Mouse (Mus musculus) neural tube, embryonic 15.5 days (tissue): ENCODE measurements at regions not wholly inside any gene's neighbourhood (a gene's known extent, or its start where the extent isn't known, plus 50 kb on each side); places are given as distances from the start of the nearest gene placed in this dataset.

Experiments
- ATAC-seq: fragments of 200-750 bp; cut with Nextera tagmentation; 2 replicates; pipeline ENCODE4 v1.8.0; 2017; ENCODE audit warnings: mild to moderate bottlenecking, moderate TSS enrichment, moderate library complexity; ENCODE audit not compliant: low FRiP score
- H3K27ac ChIP-seq: fragments of 300-500 bp; sonication (generic); replicated peaks from 2 replicates; pipeline ENCODE4 v1.5.1; 2015; ENCODE audit warnings: mild to moderate bottlenecking, inconsistent platforms
- H3K27me3 ChIP-seq: fragments of 300-500 bp; sonication (generic); replicated peaks from 2 replicates; pipeline ENCODE4 v1.6.1; 2015; ENCODE audit warnings: inconsistent platforms
- H3K36me3 ChIP-seq: fragments of 300-500 bp; sonication (generic); 2 replicates; pipeline ENCODE4 v1.6.1; 2015; ENCODE audit warnings: inconsistent platforms
- H3K4me1 ChIP-seq: fragments of 300-500 bp; sonication (generic); 2 replicates; pipeline ENCODE4 v1.6.1; 2015; ENCODE audit warnings: inconsistent platforms
- H3K4me2 ChIP-seq: fragments of 300-500 bp; sonication (generic); 2 replicates; pipeline ENCODE4 v1.6.1; 2015; ENCODE audit warnings: inconsistent platforms, mild to moderate bottlenecking, moderate library complexity
- H3K4me3 ChIP-seq: fragments of 300-500 bp; sonication (generic); replicated peaks from 2 replicates; pipeline ENCODE4 v1.5.1; 2015; ENCODE audit warnings: mild to moderate bottlenecking, inconsistent platforms
- H3K9ac ChIP-seq: fragments of 300-500 bp; sonication (generic); replicated peaks from 2 replicates; pipeline ENCODE4 v1.6.1; 2015; ENCODE audit warnings: mild to moderate bottlenecking, inconsistent platforms
- H3K9me3 ChIP-seq: fragments of 300-500 bp; sonication (generic); replicated peaks from 2 replicates; pipeline ENCODE4 v1.6.1; 2016; ENCODE audit warnings: inconsistent platforms
- WGBS: fragments of 180-500 bp; shearing (Covaris S2); methylation state at CpG from one replicate; pipeline ENCODE4 v1.1.7; 2015; ENCODE audit warnings: mixed read lengths; 5-methylcytosine and 5-hydroxymethylcytosine counted together

DNA sequence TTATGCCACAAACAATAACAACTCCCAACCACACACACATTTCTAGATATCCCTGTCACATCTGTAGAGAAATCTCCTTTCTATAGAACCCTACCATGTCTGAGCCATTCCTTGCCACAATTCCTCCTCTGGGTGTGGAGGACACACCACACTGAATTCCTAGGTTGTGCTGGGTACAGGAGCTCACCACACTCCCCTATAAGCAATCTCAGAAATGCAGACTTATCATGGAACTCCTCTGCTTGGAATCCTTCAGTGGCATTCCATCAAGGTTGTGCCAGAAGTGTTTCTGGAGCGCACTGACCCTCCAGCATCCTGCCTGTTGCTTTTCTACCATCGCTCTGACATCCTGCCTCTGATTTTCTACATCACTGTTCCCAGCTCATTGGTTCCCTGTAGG is 1052.3 kb downstream of the A830018L16Rik start:
- Histone ChIP-seq H3K36me3 (no peaks in the 10 kb centered on the region), H3K9me3 (no peaks in the 10 kb centered on the region; the same call in 1 of the 2 replicates), H3K4me3 (no peak overlapping the region), H3K27ac (no peak overlapping the region), H3K4me1 (no peaks in the 10 kb centered on the region), H3K27me3 (no peaks in the 10 kb centered on the region), H3K4me2 (no peak overlapping the region), H3K9ac (no peak overlapping the region)
- WGBS: 83% methylated on average over 2 of the region's 2 CpGs
- no peak for ATAC-seq

DNA sequence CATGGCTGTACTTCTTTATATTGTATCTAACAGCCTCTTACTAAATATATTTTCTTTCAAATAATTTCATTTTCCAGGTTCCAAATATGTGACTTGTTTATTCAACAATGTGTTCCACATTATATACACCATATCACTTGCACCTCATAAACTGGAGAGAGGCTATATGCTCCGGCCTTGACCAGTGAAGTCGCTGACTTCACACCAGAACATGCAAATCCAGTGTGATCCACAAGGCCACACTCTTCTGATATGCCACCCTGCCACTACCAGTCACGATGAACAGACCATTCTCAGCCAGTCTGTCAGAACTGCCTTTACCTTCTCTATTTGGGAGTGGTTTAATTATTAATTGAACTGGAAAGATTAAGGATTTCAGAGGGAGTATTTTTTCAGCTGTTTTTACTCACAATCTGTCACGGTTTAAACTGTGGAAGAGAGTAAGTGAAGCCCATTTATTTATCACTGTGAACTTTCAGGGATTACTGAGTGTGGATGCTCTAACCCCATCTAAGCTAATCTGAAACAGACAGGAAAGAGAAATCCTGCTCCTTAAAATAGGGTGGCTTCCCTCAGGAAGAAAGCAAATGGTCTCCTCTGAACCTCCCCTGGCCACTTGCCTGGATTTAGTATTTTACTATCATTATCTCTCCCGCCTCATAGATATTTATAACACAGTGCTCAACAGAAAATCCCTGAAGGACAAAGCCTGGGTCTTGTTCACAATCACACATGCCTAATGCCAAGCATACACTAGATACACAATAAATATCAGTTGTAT is 1065.3 kb downstream of the A830018L16Rik start:
- no peaks in the 10 kb centered on the region for H3K27me3 ChIP-seq
- H3K9ac ChIP-seq: no peak overlapping the region
- H3K4me3 ChIP-seq: no peak overlapping the region
- H3K9me3 ChIP-seq: no peaks in the 10 kb centered on the region
- no peaks in the 10 kb centered on the region for H3K4me1 ChIP-seq
- no peak overlapping the region for H3K27ac ChIP-seq
- ATAC-seq: no peak
- no peaks in the 10 kb centered on the region for H3K36me3 ChIP-seq
- H3K4me2 ChIP-seq: no peak overlapping the region
- 72% methylated on average over 5 of the region's 5 CpGs for WGBS

DNA sequence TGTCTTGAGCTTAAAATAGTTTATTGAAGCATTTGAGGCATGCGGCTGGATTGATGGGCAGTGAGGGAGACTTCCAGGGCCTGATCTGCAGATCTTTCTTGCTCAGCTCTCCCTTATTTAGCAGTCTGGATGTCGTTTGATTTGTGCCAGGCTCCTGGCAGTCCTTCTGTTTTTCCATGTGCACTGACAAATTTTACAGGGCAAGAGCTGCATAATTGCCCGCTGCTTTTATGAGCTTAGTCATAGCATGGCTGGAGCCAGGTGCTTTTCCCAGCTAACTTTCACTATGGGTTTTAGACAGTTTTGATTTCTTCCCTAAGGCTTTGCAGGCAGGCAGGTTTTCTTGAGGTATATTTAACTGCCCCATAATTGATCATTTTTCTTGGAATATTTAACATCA is 1086.5 kb downstream of the A830018L16Rik start:
- Histone ChIP-seq H3K36me3 (no peaks in the 10 kb centered on the region), H3K9me3 (no peaks in the 10 kb centered on the region), H3K4me2 (no peak overlapping the region), H3K9ac (no peak overlapping the region), H3K27ac (no peak overlapping the region), H3K27me3 (no peaks in the 10 kb centered on the region), H3K4me1 (no peaks in the 10 kb centered on the region), H3K4me3 (no peak overlapping the region)
- ATAC-seq: no peak
- 65% methylated on average over 3 of the region's 3 CpGs for WGBS

DNA sequence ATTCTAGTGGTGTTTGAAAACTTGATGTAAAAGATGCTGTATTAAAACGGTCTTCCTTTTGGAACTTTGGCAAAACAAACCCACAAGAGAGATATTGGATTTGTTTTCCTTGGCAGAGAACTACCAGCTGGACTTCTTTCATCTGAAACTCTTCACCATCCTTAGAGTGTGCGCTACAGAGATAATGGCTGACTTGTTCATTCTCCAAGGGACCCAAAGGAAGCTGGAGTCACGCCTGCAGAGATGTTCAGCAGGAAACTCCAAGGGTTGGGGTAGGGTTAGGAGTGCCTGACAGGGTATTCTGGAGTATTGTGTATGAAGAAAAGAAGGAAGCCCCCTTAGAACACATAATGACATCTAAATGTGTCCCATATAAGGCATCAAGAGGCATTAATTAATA is 1094.1 kb downstream of the A830018L16Rik start:
- Histone ChIP-seq H3K36me3 (no peaks in the 10 kb centered on the region), H3K4me1 (peaks cover 11% of the 10 kb centered on the region), H3K27ac (no peak overlapping the region), H3K9ac (no peak overlapping the region), H3K27me3 (no peaks in the 10 kb centered on the region), H3K4me3 (no peak overlapping the region), H3K4me2 (no peak overlapping the region), H3K9me3 (no peaks in the 10 kb centered on the region)
- 0 out of 2 replicates have a peak, but pooled peaks have one; percentile 4 for ATAC-seq
- 62% methylated on average over 3 of the region's 3 CpGs for WGBS

DNA sequence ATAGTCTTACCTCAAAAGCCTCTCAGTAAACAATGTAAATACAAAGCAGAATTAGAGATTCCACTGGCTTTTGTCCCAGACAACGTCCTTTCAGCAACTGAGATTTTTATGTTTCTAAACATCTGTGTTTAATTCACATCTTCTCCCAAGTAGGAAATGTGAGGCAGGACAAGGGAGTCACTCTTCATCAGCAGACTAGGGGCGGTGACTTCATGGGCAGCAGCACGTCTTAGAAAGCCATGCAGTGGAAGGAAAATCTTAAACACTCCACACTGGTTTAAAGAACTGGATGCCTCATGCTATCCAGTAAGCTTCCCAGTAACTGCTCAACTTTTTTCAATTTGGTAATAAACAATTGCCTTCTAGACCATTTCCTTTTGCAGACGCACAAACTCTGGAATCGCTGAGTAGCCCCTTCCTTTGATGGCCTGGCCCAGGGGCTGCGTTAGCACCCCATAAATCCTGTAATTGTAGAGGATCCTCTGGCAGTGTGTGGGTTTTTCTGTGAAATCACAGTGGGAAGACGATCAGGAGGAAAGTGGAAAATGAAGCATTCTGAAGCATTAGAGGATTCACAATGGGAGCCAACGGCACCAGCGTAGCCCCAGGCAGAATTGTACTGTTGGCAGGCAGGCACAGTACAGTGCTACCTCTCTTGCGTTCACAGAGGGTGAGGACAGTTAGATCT is 1096.4 kb downstream of the A830018L16Rik start:
- Histone ChIP-seq H3K9ac (no peak overlapping the region), H3K27me3 (no peaks in the 10 kb centered on the region), H3K36me3 (no peaks in the 10 kb centered on the region), H3K9me3 (no peaks in the 10 kb centered on the region), H3K4me2 (peak overlapping the region; percentile 15; the same call in 1 of the 2 replicates), H3K4me3 (no peak overlapping the region), H3K4me1 (peaks cover 11% of the 10 kb centered on the region), H3K27ac (0 out of 2 replicates have a peak overlapping the region, but pooled peaks have one; percentile 18)
- 30% methylated on average over 10 of the region's 10 CpGs for WGBS
- ATAC-seq: peak; percentile 81

DNA sequence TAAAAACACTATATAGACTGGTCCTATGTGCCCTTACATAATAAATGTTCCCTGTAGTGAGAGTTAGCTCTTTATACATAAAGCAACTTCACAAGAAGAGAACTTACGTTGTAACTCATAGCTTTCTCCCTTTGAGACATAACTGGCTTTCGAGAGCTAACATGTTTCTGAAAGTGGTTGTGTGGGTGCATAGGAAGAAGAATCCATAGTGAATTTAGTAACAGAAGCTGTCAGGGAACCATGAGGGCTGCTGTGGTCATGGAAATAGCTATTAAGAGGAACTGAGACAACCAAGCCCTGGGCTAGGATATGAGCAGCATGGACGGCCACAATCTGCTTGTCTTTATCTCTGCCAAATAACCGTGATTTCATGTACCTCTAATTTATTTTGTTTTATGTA is 1105.7 kb downstream of the A830018L16Rik start:
- H3K9me3 ChIP-seq: no peaks in the 10 kb centered on the region
- no peak overlapping the region for H3K9ac ChIP-seq
- H3K27ac ChIP-seq: no peak overlapping the region
- no peak overlapping the region for H3K4me2 ChIP-seq
- no peaks in the 10 kb centered on the region for H3K4me1 ChIP-seq
- 82% methylated on average over 4 of the region's 4 CpGs for WGBS
- no peak overlapping the region for H3K4me3 ChIP-seq
- no peaks in the 10 kb centered on the region for H3K36me3 ChIP-seq
- no peak for ATAC-seq
- H3K27me3 ChIP-seq: no peaks in the 10 kb centered on the region

DNA sequence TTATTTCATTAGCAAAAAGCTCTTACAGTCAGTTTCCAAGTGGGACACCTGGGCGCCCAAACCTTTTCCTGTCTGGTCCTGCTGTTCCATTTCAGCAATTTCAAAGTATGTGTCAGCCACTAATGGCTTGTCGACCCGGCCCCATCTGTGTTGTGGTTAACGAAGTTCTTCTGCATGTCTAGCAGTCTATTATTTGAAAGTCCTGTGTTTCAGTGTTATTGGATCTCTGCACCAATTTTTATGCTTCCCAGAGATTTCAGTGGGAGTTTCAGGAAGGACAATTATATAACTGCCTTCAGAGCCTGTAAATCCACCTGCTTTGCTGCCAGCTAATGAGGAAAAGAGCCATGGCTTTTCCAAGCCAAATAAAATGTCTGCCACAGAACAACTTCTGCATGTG is 1142.0 kb downstream of the A830018L16Rik start:
- H3K4me1 ChIP-seq: no peaks in the 10 kb centered on the region
- no peaks in the 10 kb centered on the region for H3K9me3 ChIP-seq
- WGBS: 72% methylated on average over 4 of the region's 4 CpGs
- no peak overlapping the region for H3K9ac ChIP-seq
- no peak for ATAC-seq
- H3K27ac ChIP-seq: no peak overlapping the region
- no peaks in the 10 kb centered on the region for H3K36me3 ChIP-seq
- no peaks in the 10 kb centered on the region for H3K27me3 ChIP-seq
- H3K4me3 ChIP-seq: no peak overlapping the region
- H3K4me2 ChIP-seq: no peak overlapping the region

DNA sequence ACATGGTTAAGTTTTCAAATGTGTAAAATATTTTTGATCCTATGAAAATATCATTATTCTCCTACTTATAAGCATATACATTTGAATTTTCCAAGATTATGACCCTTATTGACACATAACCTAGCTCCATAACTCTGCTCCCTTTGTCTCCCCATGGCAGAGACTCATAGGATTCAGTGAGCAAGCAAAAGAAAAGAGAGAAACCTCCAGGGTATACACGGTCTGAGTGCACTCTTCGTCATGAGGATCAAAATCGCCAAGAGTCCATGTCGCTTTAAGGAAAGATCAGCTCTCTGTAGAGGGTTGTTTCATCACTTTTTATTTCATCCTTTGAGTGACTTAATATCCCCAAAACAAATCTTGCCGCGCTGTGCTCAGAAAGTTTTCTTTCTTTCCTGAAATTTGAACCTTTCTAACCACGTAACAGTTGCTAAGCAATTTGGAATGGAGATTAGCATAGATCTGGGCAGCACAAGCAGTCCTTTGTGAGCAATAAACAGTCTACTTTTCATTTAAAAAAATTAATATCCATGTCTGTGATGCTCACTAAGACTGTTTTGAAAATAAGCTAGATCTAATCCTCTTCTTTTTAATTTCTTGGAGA is 1158.0 kb downstream of the A830018L16Rik start:
- 50% methylated on average over 7 of the region's 7 CpGs for WGBS
- H3K4me2 ChIP-seq: no peak overlapping the region
- no peak overlapping the region for H3K9ac ChIP-seq
- no peaks in the 10 kb centered on the region for H3K36me3 ChIP-seq
- H3K4me3 ChIP-seq: no peak overlapping the region
- H3K27me3 ChIP-seq: no peaks in the 10 kb centered on the region
- H3K9me3 ChIP-seq: no peaks in the 10 kb centered on the region
- no peak for ATAC-seq
- no peak overlapping the region for H3K27ac ChIP-seq
- H3K4me1 ChIP-seq: peaks cover 2% of the 10 kb centered on the region

DNA sequence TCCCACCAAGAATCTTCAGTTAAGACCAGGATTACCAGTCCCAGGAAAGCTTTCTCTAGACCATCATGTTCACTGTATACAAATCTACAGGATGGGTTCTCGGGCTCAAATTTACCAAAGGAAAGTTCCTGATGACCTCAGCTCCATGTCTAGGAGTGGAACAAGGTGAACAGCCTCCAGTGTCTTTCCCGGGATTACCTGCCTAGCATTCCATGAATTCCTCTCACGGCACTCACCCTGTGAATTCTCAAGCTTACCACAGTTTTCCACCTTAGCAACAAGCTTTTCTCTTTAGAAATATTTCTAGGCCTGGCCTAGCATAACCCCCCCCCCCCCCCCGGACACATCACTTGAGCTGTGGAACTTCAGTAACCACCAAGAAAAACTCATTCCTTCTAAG is 1158.9 kb downstream of the A830018L16Rik start:
- Histone ChIP-seq H3K9ac (no peak overlapping the region), H3K36me3 (no peaks in the 10 kb centered on the region), H3K27me3 (no peaks in the 10 kb centered on the region), H3K9me3 (no peaks in the 10 kb centered on the region), H3K4me2 (no peak overlapping the region), H3K4me1 (peaks cover 8% of the 10 kb centered on the region), H3K27ac (no peak overlapping the region), H3K4me3 (no peak overlapping the region)
- ATAC-seq: no peak
- WGBS: 83% methylated on average over 4 of the region's 4 CpGs

DNA sequence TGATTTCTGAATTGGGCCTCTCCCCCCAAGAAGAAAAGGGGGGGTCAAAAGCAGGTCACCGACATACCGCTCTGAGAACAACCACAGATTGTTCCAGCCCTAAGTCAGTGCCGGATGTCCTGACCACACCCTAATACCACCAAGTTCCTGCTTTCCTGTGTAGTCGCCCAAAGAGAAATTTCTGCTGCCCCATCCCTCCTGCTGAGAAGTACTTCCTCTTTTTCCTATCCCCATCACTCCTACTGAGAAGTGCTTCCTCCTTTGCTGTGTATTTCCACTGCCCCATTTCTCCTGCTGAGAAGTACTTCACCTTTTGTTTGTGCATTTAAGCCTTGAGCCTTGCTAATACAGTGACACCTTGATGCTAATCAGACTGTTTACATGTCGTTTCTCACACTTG is 1160.4 kb downstream of the A830018L16Rik start:
- H3K9me3 ChIP-seq: no peaks in the 10 kb centered on the region
- peaks cover 8% of the 10 kb centered on the region for H3K4me1 ChIP-seq
- H3K36me3 ChIP-seq: no peaks in the 10 kb centered on the region
- no peak for ATAC-seq
- H3K9ac ChIP-seq: no peak overlapping the region
- no peak overlapping the region for H3K4me3 ChIP-seq
- no peak overlapping the region for H3K4me2 ChIP-seq
- WGBS: 84% methylated on average over 5 of the region's 5 CpGs
- no peak overlapping the region for H3K27ac ChIP-seq
- H3K27me3 ChIP-seq: no peaks in the 10 kb centered on the region

DNA sequence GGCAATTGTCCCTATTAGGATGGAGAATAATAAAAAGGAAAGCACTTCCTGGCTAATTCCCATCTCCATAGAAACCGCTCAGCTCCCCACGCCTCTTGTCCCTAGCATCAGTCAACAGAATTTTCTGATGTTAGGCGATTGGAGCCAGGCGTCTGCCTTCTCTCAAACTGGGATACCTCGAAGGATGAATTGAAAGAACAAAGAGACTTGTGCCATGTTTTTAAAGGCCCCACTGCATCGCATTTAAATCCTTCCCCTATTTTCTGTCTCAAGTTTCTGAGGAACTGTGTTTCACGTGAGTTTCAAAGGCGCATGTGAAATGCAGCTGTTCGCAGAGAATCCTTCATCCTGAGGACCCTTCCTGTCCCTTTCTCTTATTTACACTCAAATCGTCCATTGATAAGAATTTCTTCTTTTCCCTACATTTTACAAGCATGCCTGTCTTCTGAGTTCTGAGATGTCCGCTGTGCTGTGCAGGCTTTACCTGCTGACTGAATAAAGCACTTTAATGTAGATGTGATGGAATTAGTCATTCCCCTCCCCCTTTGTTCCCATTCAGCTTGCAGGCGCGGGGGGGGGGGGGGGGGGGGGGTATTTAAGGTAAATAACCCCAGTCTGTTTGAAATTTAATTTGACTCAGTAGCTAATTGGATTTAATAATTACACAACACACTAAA is 1163.3 kb downstream of the A830018L16Rik start:
- Histone ChIP-seq H3K4me1 (peaks cover 8% of the 10 kb centered on the region), H3K4me2 (peak overlapping the region; percentile 38), H3K9ac (no peak overlapping the region), H3K27me3 (no peaks in the 10 kb centered on the region), H3K27ac (peak overlapping the region; percentile 52; the same call in 1 of the 2 replicates), H3K9me3 (no peaks in the 10 kb centered on the region), H3K4me3 (no peak overlapping the region), H3K36me3 (no peaks in the 10 kb centered on the region)
- 4% methylated on average over 12 of the region's 13 CpGs for WGBS
- peak; percentile 69; the same call in 1 of the 2 replicates for ATAC-seq
